Mouse (Mus musculus) liver, postnatal 0 days (tissue): ENCODE data around the gene Cdon. TPM values are rescaled to one million over a fixed set of nuclear protein-coding genes. Genes with fewer than 3 reads are reported as not detected.

Experiments
- ATAC-seq: fragments of 200-750 bp; cut with Nextera tagmentation; 2 replicates; pipeline ENCODE4 v1.8.0; 2017; ENCODE audit warnings: mild to moderate bottlenecking, moderate library complexity
- DNase-seq: peaks from one replicate; pipeline ENCODE4 v3.0.0-alpha.2; 2016
- H3K27ac ChIP-seq: fragments of 300-500 bp; sonication (generic); 2 replicates; pipeline ENCODE4 v1.5.1; 2014; ENCODE audit warnings: antibody characterized with exemption, moderate library complexity, mild to moderate bottlenecking, low read depth
- H3K27me3 ChIP-seq: fragments of 300-500 bp; sonication (generic); 2 replicates; pipeline ENCODE4 v1.6.1; 2014; ENCODE audit warnings: low read length, control low read depth, mixed read lengths; ENCODE audit not compliant: insufficient read depth
- H3K36me3 ChIP-seq: fragments of 300-500 bp; sonication (generic); replicated peaks from 2 replicates; pipeline ENCODE4 v1.6.1; 2014; ENCODE audit warnings: mild to moderate bottlenecking, control low read depth, low read length, moderate library complexity, mixed read lengths; ENCODE audit not compliant: insufficient read depth
- H3K4me1 ChIP-seq: fragments of 300-500 bp; sonication (generic); 2 replicates; pipeline ENCODE4 v1.6.1; 2014; ENCODE audit warnings: antibody characterized with exemption, mild to moderate bottlenecking, control low read depth; ENCODE audit not compliant: insufficient read depth
- H3K4me2 ChIP-seq: fragments of 300-500 bp; sonication (generic); 2 replicates; pipeline ENCODE4 v1.6.1; 2014; ENCODE audit warnings: low read depth, mild to moderate bottlenecking, low read length, moderate library complexity, mixed read lengths
- H3K4me3 ChIP-seq: fragments of 300-500 bp; sonication (generic); 2 replicates; pipeline ENCODE4 v1.5.1; 2014; ENCODE audit warnings: low read depth, low read length
- H3K9ac ChIP-seq: fragments of 300-500 bp; sonication (generic); replicated peaks from 2 replicates; pipeline ENCODE4 v1.6.1; 2014; ENCODE audit warnings: mild to moderate bottlenecking, moderate library complexity
- H3K9me3 ChIP-seq: fragments of 300-500 bp; sonication (generic); 2 replicates; pipeline ENCODE4 v1.6.1; 2016; ENCODE audit warnings: mild to moderate bottlenecking, control low read depth, low read length, mixed read lengths
- CTCF ChIP-seq: sonication (generic); IDR thresholded peaks from 2 replicates; pipeline ENCODE4 v1.5.1; 2016; ENCODE audit warnings: antibody characterized with exemption, low read depth
- EP300 ChIP-seq: IDR thresholded peaks from 2 replicates; pipeline ENCODE4 v1.6.1; 2016; ENCODE audit warnings: antibody characterized with exemption, low read depth, mild to moderate bottlenecking
- WGBS: fragments of 180-500 bp; shearing (Covaris S2); extraction: QIAGEN DNeasy Blood & Tissue Kit; methylation state at CpG from one replicate; pipeline ENCODE4 v1.1.7; 2014; ENCODE audit not compliant: insufficient replicate concordance; 5-methylcytosine and 5-hydroxymethylcytosine counted together
- polyA plus RNA-seq: library from polyadenylated mRNA; unstranded; fragments of >200 nt; fragmentation: Nextera tagmentation; extraction: Ambion mirVana; gene quantifications from 2 replicates; pipeline ENCODE4 v1.2.1, GENCODE M21; 2015

Gene Cdon
- polyA plus RNA-seq, 1 experiment from 2014 or later: 0.18 TPM

GRCm38 (mm10) chr9:35400831-35401230, 20.1 kb upstream of the Cdon start:
- no peak for ATAC-seq
- H3K4me2 ChIP-seq: 0 out of 2 replicates have a peak overlapping the region, but pooled peaks have one; percentile 6
- no peaks in the 10 kb centered on the region for H3K36me3 ChIP-seq
- H3K27ac ChIP-seq: no peak overlapping the region
- H3K9ac ChIP-seq: no peak overlapping the region
- WGBS: 13% methylated on average over 9 of the region's 9 CpGs
- no peaks in the 10 kb centered on the region for H3K9me3 ChIP-seq
- TF ChIP-seq CTCF (no peak), EP300 (no peak)
- no peak for DNase-seq
- H3K27me3 ChIP-seq: no peaks in the 10 kb centered on the region
- H3K4me1 ChIP-seq: no peaks in the 10 kb centered on the region
- H3K4me3 ChIP-seq: no peak overlapping the region

- DNase-seq (no peak), ATAC-seq (no peak)
- TF ChIP-seq CTCF (no peak), EP300 (no peak)
- Histone ChIP-seq H3K36me3 (no peaks in the 10 kb centered on the region), H3K27ac (no peak overlapping the region), H3K9ac (no peak overlapping the region), H3K4me3 (no peak overlapping the region), H3K27me3 (no peaks in the 10 kb centered on the region), H3K9me3 (no peaks in the 10 kb centered on the region), H3K4me1 (no peaks in the 10 kb centered on the region), H3K4me2 (no peak overlapping the region)
- WGBS: 69% methylated on average over 4 of the region's 4 CpGs
Observed at GRCm38 (mm10) chr9:35402584-35402991, 18.3 kb upstream of the Cdon start.

GRCm38 (mm10) chr9:35403490-35403889, 17.4 kb upstream of the Cdon start:
- Histone ChIP-seq H3K4me1 (no peaks in the 10 kb centered on the region), H3K9me3 (no peaks in the 10 kb centered on the region), H3K9ac (no peak overlapping the region), H3K4me3 (no peak overlapping the region), H3K4me2 (no peak overlapping the region), H3K27me3 (no peaks in the 10 kb centered on the region), H3K27ac (no peak overlapping the region), H3K36me3 (no peaks in the 10 kb centered on the region)
- ATAC-seq (no peak), DNase-seq (no peak)
- 62% methylated on average over 4 of the region's 4 CpGs for WGBS
- TF ChIP-seq EP300 (no peak), CTCF (no peak)

GRCm38 (mm10) chr9:35405038-35405905, 15.7 kb upstream of the Cdon start:
- TF ChIP-seq EP300: no peak
- TF ChIP-seq CTCF: no peak
- no peak overlapping the region for H3K27ac ChIP-seq

GRCm38 (mm10) chr9:35411225-35411965, 9.5 kb upstream of the Cdon start:
- ATAC-seq (no peak), DNase-seq (no peak)
- Histone ChIP-seq H3K27ac (no peak overlapping the region), H3K36me3 (no peaks in the 10 kb centered on the region), H3K4me3 (no peak overlapping the region), H3K9me3 (no peaks in the 10 kb centered on the region), H3K4me1 (no peaks in the 10 kb centered on the region), H3K4me2 (no peak overlapping the region), H3K9ac (no peak overlapping the region), H3K27me3 (no peaks in the 10 kb centered on the region)
- TF ChIP-seq EP300 (no peak), CTCF (no peak)
- WGBS: 78% methylated on average over 11 of the region's 11 CpGs

More at GRCm38 (mm10) chr9:35405038-35405905, 15.7 kb upstream of the Cdon start:
- H3K36me3 ChIP-seq: no peaks in the 10 kb centered on the region
- H3K9me3 ChIP-seq: no peaks in the 10 kb centered on the region
- no peaks in the 10 kb centered on the region for H3K4me1 ChIP-seq
- 22% methylated on average over 13 of the region's 13 CpGs for WGBS
- peak overlapping the region; percentile 58 for H3K4me2 ChIP-seq
- DNase-seq: no peak
- H3K9ac ChIP-seq: no peak overlapping the region
- ATAC-seq: peak; percentile 47; the same call in 1 of the 2 replicates
- no peak overlapping the region for H3K4me3 ChIP-seq
- no peaks in the 10 kb centered on the region for H3K27me3 ChIP-seq

GRCm38 (mm10) chr9:35411975-35412374, 9.0 kb upstream of the Cdon start:
- ATAC-seq (no peak), DNase-seq (no peak)
- Histone ChIP-seq H3K27ac (no peak overlapping the region), H3K9ac (no peak overlapping the region), H3K4me2 (no peak overlapping the region), H3K36me3 (no peaks in the 10 kb centered on the region), H3K9me3 (no peaks in the 10 kb centered on the region), H3K4me3 (no peak overlapping the region), H3K4me1 (no peaks in the 10 kb centered on the region), H3K27me3 (no peaks in the 10 kb centered on the region)
- WGBS: 77% methylated on average over 7 of the region's 7 CpGs
- TF ChIP-seq EP300 (no peak), CTCF (no peak)
